Mouse (Mus musculus): Measurements from ENCODE around the gene Dnajc22.

DNA sequence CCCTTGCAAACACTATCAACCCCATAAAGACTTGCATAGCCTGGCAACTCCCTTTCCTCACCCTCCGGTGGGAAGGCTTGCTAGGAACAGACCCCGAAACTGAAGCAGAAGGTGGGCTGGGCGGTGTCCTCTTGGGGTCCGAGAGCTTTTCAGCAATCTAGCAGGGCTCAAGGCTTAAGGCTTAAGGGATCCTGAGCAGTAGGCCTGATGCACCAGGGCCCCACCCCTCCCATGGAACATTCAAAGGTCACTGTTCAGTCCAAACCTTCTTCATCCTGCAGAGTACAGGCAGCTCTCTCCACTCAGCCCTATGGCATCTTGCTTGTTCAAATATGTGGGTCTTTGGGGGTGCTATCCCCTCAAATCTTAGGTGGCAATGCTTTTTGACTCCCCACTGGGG is 7.0 kb upstream of the Dnajc22 start:
- TF ChIP-seq CTCF (IDR thresholded peaks at IDR 0.05; ENCODE audit: low read depth) (no peak), EP300 (IDR thresholded peaks at IDR 0.05; ENCODE audit: low read depth) (no peak)

Data from heart, postnatal 0 days (tissue).